Mouse (Mus musculus) MEL (cell line): ENCODE results near the gene Dapp1.

Source experiments
- CTCF ChIP-seq, 3 experiments: IDR thresholded peaks in 2 of 3; conservative IDR thresholded peaks in 1 of 3; 2 replicates each; pipeline ENCODE4 v1.5.1; 2011 to 2012; ENCODE audit warnings: low read length in 3 of 3, low read depth in 2 of 3, mild to moderate bottlenecking in 2 of 3, improper control_type of control experiment in 1 of 3, inconsistent platforms in 1 of 3, mixed read lengths in 1 of 3, moderate library complexity in 1 of 3; ENCODE audit not compliant: control insufficient read depth in 1 of 3, insufficient read depth in 1 of 3, poor library complexity in 1 of 3, severe bottlenecking in 1 of 3
- GATA1 ChIP-seq: IDR thresholded peaks from 2 replicates; pipeline ENCODE4 v1.6.1; 2011; ENCODE audit warnings: low read depth, low read length, improper control_type of control experiment
- HCFC1 ChIP-seq: IDR thresholded peaks from 2 replicates; pipeline ENCODE4 v1.6.1; 2012; ENCODE audit warnings: low read depth, mild to moderate bottlenecking, inconsistent platforms, low read length, improper control_type of control experiment, moderate library complexity
- ZMIZ1 ChIP-seq: IDR thresholded peaks from 2 replicates; pipeline ENCODE4 v1.6.1; 2012; ENCODE audit warnings: low read depth, mild to moderate bottlenecking, inconsistent platforms, low read length, improper control_type of control experiment, moderate library complexity

GRCm38 (mm10) chr3:137994196-137994595 lies 12.9 kb upstream of the Dapp1 start:
- TF ChIP-seq ZMIZ1 = no peak
- no peak for TF ChIP-seq HCFC1
- TF ChIP-seq CTCF (IDR thresholded peaks at IDR 0.05 in 2 of 3, conservative IDR thresholded peaks at IDR 0.05 in 1 of 3; ENCODE audit: control insufficient read depth in 1 of 3, insufficient read depth in 1 of 3, low read depth in 2 of 3, low read length in 3 of 3, poor library complexity in 1 of 3, severe bottlenecking in 1 of 3) = no peak
- no peak for TF ChIP-seq GATA1
